Mouse (Mus musculus) midbrain, embryonic 15.5 days (tissue): ENCODE results near the gene Dennd2c. TPM values are rescaled to one million over a fixed set of nuclear protein-coding genes. Genes with fewer than 3 reads are reported as not detected.
A peak's percentile ranks its signal among the peaks of the same experiment; 100 is the strongest.

Source experiments
- ATAC-seq: fragments of 200-750 bp; cut with Nextera tagmentation; replicated peaks from 2 replicates; pipeline ENCODE4 v1.8.0; 2017; ENCODE audit warnings: moderate TSS enrichment
- H3K27ac ChIP-seq: fragments of 300-500 bp; sonication (generic); 2 replicates; pipeline ENCODE4 v1.5.1; 2015; ENCODE audit warnings: mild to moderate bottlenecking, inconsistent platforms
- H3K27me3 ChIP-seq: fragments of 300-500 bp; sonication (generic); replicated peaks from 2 replicates; pipeline ENCODE4 v1.6.1; 2015; ENCODE audit warnings: inconsistent platforms
- H3K36me3 ChIP-seq: fragments of 300-500 bp; sonication (generic); replicated peaks from 2 replicates; pipeline ENCODE4 v1.6.1; 2015; ENCODE audit warnings: inconsistent platforms
- H3K4me1 ChIP-seq: fragments of 300-500 bp; sonication (generic); 2 replicates; pipeline ENCODE4 v1.6.1; 2015; ENCODE audit warnings: inconsistent platforms
- H3K4me2 ChIP-seq: fragments of 300-500 bp; sonication (generic); 2 replicates; pipeline ENCODE4 v1.6.1; 2015; ENCODE audit warnings: inconsistent platforms, mild to moderate bottlenecking, moderate library complexity
- H3K4me3 ChIP-seq: fragments of 300-500 bp; sonication (generic); 2 replicates; pipeline ENCODE4 v1.5.1; 2015; ENCODE audit warnings: mild to moderate bottlenecking, inconsistent platforms
- H3K9ac ChIP-seq: fragments of 300-500 bp; sonication (generic); 2 replicates; pipeline ENCODE4 v1.6.1; 2015; ENCODE audit warnings: mild to moderate bottlenecking, inconsistent platforms
- H3K9me3 ChIP-seq: fragments of 300-500 bp; sonication (generic); 2 replicates; pipeline ENCODE4 v1.6.1; 2016; ENCODE audit warnings: inconsistent platforms
- WGBS: fragments of 180-500 bp; shearing (Covaris S2); methylation state at CpG from one replicate; pipeline ENCODE4 v1.1.7; 2015; ENCODE audit warnings: mixed read lengths; 5-methylcytosine and 5-hydroxymethylcytosine counted together
- polyA plus RNA-seq: library from polyadenylated mRNA; unstranded; fragments of >200 nt; fragmentation: Nextera tagmentation; extraction: Ambion mirVana; gene quantifications from 2 replicates; pipeline ENCODE4 v1.2.1, GENCODE M21; 2015

Gene Dennd2c
- polyA plus RNA-seq, 1 experiment from 2014 or later = 1.3 TPM

GRCm38 (mm10) chr3:103081861-103082453, 20.4 kb upstream of the Dennd2c start:
- H3K27me3 ChIP-seq = no peaks in the 10 kb centered on the region
- no peak overlapping the region for H3K4me3 ChIP-seq
- H3K9ac ChIP-seq = no peak overlapping the region
- no peaks in the 10 kb centered on the region for H3K9me3 ChIP-seq
- no peak for ATAC-seq
- H3K4me1 ChIP-seq = no peaks in the 10 kb centered on the region
- WGBS = 83% methylated on average over 17 of the region's 17 CpGs
- no peak overlapping the region for H3K27ac ChIP-seq
- no peak overlapping the region for H3K4me2 ChIP-seq
- no peaks in the 10 kb centered on the region for H3K36me3 ChIP-seq

DNA sequence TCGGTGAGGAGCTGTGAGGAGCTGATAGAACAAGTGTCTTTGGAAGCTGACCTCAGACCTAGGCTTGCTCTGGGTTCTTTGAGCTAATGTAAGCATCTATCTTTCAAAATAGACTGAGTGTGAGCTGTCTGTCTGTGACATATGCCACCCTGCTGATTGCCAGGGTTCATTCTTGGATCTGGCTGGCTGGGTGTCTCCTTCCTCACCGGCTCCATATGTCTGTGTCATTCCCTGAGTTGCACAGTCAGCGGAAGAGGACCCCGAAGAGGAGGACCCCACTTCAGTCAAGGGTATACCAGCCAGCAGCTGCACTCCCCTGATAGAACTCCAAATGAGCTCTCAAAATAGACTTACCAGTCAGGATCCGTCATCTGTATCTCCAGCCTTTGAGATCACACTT, 19.6 kb upstream of the Dennd2c start:
- Histone ChIP-seq H3K27me3 (no peaks in the 10 kb centered on the region), H3K4me3 (no peak overlapping the region), H3K9ac (no peak overlapping the region), H3K4me1 (no peaks in the 10 kb centered on the region), H3K36me3 (no peaks in the 10 kb centered on the region), H3K9me3 (no peaks in the 10 kb centered on the region), H3K27ac (no peak overlapping the region), H3K4me2 (no peak overlapping the region)
- 84% methylated on average over 5 of the region's 5 CpGs for WGBS
- ATAC-seq = no peak

DNA sequence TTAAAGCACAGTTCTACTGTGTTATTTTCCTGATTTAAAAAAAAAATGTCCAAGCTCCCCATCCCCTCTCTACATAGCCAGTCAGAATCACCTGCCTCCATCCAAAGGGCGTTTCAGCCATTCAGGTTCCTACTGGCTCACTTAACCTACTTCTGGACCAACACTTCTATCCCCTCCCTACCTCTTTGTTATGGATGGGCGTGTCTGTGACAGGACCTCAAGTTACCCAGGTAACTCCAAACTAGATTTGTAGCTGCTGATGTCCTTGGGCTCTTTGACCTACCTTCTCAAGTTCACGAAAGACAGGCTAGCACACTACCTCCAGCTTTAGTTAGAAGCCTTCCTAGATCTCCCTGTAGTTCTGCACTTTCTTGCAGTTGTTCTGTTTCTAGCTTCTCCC, 16.4 kb upstream of the Dennd2c start:
- 91% methylated on average over 3 of the region's 3 CpGs for WGBS
- Histone ChIP-seq H3K9ac (no peak overlapping the region), H3K9me3 (no peaks in the 10 kb centered on the region), H3K27ac (no peak overlapping the region), H3K4me1 (no peaks in the 10 kb centered on the region), H3K36me3 (no peaks in the 10 kb centered on the region), H3K4me3 (no peak overlapping the region), H3K27me3 (no peaks in the 10 kb centered on the region), H3K4me2 (no peak overlapping the region)
- ATAC-seq = no peak

DNA sequence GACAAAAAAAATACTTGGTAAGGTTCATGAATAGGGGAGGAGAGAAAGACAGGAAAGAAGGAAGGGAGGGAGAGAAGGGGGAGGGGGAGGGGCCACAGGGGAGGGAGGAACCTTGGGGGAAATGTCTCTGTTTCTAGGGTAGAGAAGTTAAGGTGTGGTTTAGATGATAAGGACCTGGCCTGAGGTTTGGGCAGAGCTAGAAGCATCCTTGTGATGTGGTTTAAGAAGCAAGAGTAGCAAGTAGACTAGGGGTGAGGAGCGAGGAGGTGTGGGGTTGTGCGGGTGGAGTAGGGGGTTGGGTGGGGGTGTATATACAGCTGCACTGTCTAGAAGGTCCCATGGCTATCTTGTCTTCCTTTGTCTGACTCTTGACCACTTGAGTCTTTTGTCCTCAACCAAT, 10.7 kb upstream of the Dennd2c start:
- Histone ChIP-seq H3K9ac (no peak overlapping the region), H3K9me3 (no peaks in the 10 kb centered on the region), H3K4me2 (no peak overlapping the region), H3K27ac (no peak overlapping the region), H3K27me3 (no peaks in the 10 kb centered on the region), H3K4me1 (no peaks in the 10 kb centered on the region), H3K4me3 (no peak overlapping the region), H3K36me3 (no peaks in the 10 kb centered on the region)
- 94% methylated on average over 2 of the region's 2 CpGs for WGBS
- ATAC-seq = no peak

GRCm38 (mm10) chr3:103098662-103099061, 3.7 kb upstream of the Dennd2c start:
- 83% methylated on average over 23 of the region's 23 CpGs for WGBS
- H3K36me3 ChIP-seq = no peaks in the 10 kb centered on the region
- H3K27ac ChIP-seq = no peak overlapping the region
- ATAC-seq = no peak
- no peak overlapping the region for H3K4me3 ChIP-seq
- H3K27me3 ChIP-seq = peaks cover 14% of the 10 kb centered on the region; the same call in 1 of the 2 replicates
- peaks cover 15% of the 10 kb centered on the region for H3K4me1 ChIP-seq
- H3K9ac ChIP-seq = no peak overlapping the region
- no peaks in the 10 kb centered on the region for H3K9me3 ChIP-seq
- no peak overlapping the region for H3K4me2 ChIP-seq

DNA sequence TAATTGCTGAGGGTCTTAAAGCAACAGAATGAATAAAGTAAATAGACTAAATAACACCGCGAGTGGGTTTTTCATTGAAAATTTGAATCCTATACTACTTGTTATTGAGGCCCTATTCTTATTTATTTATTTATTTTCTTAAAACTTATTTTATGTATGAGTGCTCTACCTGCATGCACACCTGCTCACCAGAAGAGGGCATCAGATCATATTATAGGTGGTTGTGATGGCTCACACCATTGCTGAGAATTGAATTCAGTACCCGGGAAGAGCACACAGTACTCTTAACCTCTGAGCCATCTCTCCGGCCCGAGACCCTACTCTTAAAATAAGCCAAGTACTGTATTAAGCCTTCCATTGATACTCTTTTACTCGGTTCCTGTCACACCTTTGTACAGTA, 2.7 kb upstream of the Dennd2c start:
- no peak overlapping the region for H3K4me2 ChIP-seq
- H3K9me3 ChIP-seq = no peaks in the 10 kb centered on the region
- no peak overlapping the region for H3K27ac ChIP-seq
- no peaks in the 10 kb centered on the region for H3K36me3 ChIP-seq
- H3K9ac ChIP-seq = no peak overlapping the region
- 86% methylated on average over 6 of the region's 6 CpGs for WGBS
- no peak overlapping the region for H3K4me3 ChIP-seq
- peaks cover 18% of the 10 kb centered on the region; the same call in 1 of the 2 replicates for H3K27me3 ChIP-seq
- H3K4me1 ChIP-seq = peaks cover 15% of the 10 kb centered on the region
- ATAC-seq = no peak

GRCm38 (mm10) chr3:103100735-103101134, 1.7 kb upstream of the Dennd2c start:
- H3K4me1 ChIP-seq = peaks cover 15% of the 10 kb centered on the region
- no peaks in the 10 kb centered on the region for H3K36me3 ChIP-seq
- H3K4me2 ChIP-seq = no peak overlapping the region
- no peaks in the 10 kb centered on the region for H3K9me3 ChIP-seq
- WGBS = 64% methylated on average over 2 of the region's 2 CpGs
- peaks cover 18% of the 10 kb centered on the region; the same call in 1 of the 2 replicates for H3K27me3 ChIP-seq
- H3K9ac ChIP-seq = no peak overlapping the region
- no peak for ATAC-seq
- H3K4me3 ChIP-seq = no peak overlapping the region
- no peak overlapping the region for H3K27ac ChIP-seq

DNA sequence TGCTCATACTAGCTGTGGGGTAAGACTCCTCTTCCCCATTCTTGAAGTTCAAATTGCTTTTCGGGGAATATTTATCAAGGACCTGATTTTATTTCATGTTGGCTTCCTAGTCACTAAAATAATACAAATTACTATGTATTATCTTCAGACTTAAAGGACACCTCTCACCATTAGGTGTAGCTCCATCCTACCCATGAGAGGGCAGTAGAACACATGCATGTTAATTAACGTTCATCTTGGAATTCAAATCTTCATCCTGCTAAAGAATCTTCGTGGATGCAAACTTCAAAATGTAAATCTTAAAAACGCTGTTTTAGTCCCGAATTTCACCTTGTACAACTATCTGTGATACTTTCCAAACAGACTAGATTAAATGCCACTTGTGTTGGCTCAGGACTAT, 1.2 kb upstream of the Dennd2c start:
- Histone ChIP-seq H3K36me3 (no peaks in the 10 kb centered on the region), H3K4me1 (peaks cover 15% of the 10 kb centered on the region), H3K27me3 (peaks cover 18% of the 10 kb centered on the region; the same call in 1 of the 2 replicates), H3K4me3 (no peak overlapping the region), H3K9me3 (no peaks in the 10 kb centered on the region), H3K27ac (no peak overlapping the region), H3K9ac (no peak overlapping the region), H3K4me2 (no peak overlapping the region)
- ATAC-seq = no peak
- 72% methylated on average over 5 of the region's 5 CpGs for WGBS

- H3K4me3 ChIP-seq = peak overlapping the region; percentile 65
- ATAC-seq = peak; percentile 51
- peak overlapping the region; percentile 97 for H3K4me2 ChIP-seq
- peaks cover 15% of the 10 kb centered on the region for H3K4me1 ChIP-seq
- no peaks in the 10 kb centered on the region for H3K36me3 ChIP-seq
- WGBS = 3% methylated on average over 14 of the region's 14 CpGs
- no peak overlapping the region for H3K27ac ChIP-seq
- no peaks in the 10 kb centered on the region for H3K9me3 ChIP-seq
- H3K9ac ChIP-seq = peak overlapping the region; percentile 47; the same call in 1 of the 2 replicates
- peaks cover 18% of the 10 kb centered on the region; the same call in 1 of the 2 replicates for H3K27me3 ChIP-seq
Measured at GRCm38 (mm10) chr3:103101909-103102308, 495 bp upstream of the Dennd2c start.

DNA sequence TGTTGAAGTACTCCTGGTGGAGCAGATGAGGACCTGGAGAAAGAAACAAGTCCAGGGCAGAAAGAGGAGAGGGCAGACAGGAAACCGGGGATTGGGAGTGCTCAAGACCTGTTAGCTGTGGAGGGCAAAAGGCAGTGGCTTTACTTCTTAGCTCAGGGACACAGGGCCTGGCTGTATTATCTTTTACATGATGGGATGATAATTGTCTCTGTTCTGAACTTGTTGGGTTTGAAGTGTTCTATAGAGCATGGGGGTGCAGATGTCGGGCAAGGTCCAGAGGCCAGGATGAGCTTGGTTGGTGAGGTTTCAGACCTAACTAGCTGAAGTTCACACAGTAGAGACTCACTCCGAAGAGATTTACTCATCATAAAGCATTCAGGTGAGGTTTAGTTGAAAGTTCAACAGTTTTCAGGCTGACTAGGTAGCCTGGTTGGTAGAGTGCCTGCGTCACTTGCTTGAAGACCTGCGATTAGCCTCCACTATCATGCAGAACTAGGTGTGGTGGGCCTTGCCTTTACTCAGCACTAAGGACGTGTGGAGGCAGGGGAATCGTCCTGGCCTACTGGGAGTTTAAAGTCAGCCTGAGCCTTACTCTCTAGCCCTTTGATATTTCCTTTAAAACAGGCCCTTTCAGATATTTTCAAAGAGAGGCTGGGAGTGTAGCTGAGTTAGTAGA, 5.3 kb downstream of the Dennd2c start:
- no peak overlapping the region for H3K4me3 ChIP-seq
- ATAC-seq = no peak
- H3K27me3 ChIP-seq = peaks cover 8% of the 10 kb centered on the region; the same call in 1 of the 2 replicates
- no peak overlapping the region for H3K4me2 ChIP-seq
- H3K9me3 ChIP-seq = no peaks in the 10 kb centered on the region
- peaks cover 6% of the 10 kb centered on the region for H3K4me1 ChIP-seq
- no peak overlapping the region for H3K9ac ChIP-seq
- WGBS = 91% methylated on average over 7 of the region's 7 CpGs
- no peaks in the 10 kb centered on the region for H3K36me3 ChIP-seq
- no peak overlapping the region for H3K27ac ChIP-seq

DNA sequence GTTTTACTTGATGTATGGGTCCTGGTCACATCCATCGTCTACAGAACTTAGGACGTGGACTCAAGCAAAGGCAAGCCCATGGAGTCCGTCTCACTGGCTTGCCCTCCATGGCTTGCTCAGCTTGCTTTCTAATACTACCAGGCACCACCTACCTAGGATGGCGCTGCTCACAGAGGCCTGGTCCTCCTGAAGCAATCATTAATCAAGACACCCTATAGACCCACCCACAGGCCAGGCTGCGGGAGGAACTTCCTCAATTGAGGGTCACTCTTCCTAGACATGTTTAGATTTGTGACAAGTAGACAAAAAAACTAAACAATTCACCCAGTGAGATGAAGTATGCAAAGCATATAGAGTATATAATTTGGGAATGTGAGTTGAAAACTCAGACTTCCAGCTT, 9.8 kb downstream of the Dennd2c start:
- Histone ChIP-seq H3K4me2 (no peak overlapping the region), H3K27ac (no peak overlapping the region), H3K4me3 (no peak overlapping the region), H3K27me3 (no peaks in the 10 kb centered on the region), H3K9ac (no peak overlapping the region), H3K9me3 (no peaks in the 10 kb centered on the region), H3K4me1 (no peaks in the 10 kb centered on the region), H3K36me3 (no peaks in the 10 kb centered on the region)
- ATAC-seq = no peak
- WGBS = 84% methylated on average over 5 of the region's 5 CpGs

DNA sequence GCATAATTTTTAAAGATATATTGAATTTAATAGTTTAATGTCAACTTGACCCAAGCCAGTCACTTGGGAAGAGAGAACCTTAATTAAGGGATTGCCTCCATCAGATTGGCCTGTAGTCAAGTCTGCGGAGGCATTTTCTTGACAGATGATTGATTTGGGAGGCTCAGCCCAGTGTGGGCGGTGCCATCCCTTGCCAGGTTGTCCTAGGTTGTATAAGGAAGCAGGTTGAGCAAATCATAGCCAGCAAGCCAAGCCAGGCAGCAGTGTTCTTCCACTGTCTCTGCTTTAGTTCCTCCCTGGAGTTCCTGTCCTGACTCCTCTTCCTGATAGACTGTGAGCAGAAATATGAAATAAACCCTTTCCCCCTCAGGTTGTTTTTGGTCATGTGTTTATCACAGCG, 21.2 kb downstream of the Dennd2c start:
- 93% methylated on average over 3 of the region's 3 CpGs for WGBS
- H3K27ac ChIP-seq = no peak overlapping the region
- H3K9me3 ChIP-seq = no peaks in the 10 kb centered on the region
- H3K4me1 ChIP-seq = no peaks in the 10 kb centered on the region
- no peak overlapping the region for H3K4me2 ChIP-seq
- H3K36me3 ChIP-seq = no peaks in the 10 kb centered on the region
- no peak overlapping the region for H3K4me3 ChIP-seq
- no peak for ATAC-seq
- no peaks in the 10 kb centered on the region for H3K27me3 ChIP-seq
- no peak overlapping the region for H3K9ac ChIP-seq

DNA sequence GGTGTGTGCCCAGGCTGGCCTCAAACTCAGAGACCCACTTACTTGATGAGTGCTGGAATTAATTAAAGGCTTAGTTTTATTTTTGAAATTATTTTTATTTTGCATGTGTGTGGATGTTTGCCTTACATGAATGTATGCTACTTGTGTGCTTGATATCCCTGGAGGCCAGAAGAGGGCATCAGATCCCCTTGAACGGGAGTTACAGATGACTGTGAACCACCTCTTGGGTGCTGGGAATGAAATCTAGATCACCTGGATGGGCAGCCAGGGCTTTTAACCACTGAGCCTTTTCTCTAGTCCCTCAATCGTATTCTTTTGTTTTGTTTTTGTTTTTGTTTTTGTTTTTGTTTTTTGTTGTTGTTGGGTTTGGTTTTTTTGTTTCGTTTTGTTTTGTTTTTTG, 23.7 kb downstream of the Dennd2c start:
- H3K36me3 ChIP-seq = no peaks in the 10 kb centered on the region
- no peak overlapping the region for H3K27ac ChIP-seq
- no peak for ATAC-seq
- H3K27me3 ChIP-seq = no peaks in the 10 kb centered on the region
- no peak overlapping the region for H3K4me3 ChIP-seq
- 89% methylated on average over 3 of the region's 3 CpGs for WGBS
- peaks cover 7% of the 10 kb centered on the region for H3K4me1 ChIP-seq
- no peak overlapping the region for H3K4me2 ChIP-seq
- no peak overlapping the region for H3K9ac ChIP-seq
- H3K9me3 ChIP-seq = no peaks in the 10 kb centered on the region
